11 mouse cellular contexts compared by ENCODE assay signal in the genomic region with DNA sequence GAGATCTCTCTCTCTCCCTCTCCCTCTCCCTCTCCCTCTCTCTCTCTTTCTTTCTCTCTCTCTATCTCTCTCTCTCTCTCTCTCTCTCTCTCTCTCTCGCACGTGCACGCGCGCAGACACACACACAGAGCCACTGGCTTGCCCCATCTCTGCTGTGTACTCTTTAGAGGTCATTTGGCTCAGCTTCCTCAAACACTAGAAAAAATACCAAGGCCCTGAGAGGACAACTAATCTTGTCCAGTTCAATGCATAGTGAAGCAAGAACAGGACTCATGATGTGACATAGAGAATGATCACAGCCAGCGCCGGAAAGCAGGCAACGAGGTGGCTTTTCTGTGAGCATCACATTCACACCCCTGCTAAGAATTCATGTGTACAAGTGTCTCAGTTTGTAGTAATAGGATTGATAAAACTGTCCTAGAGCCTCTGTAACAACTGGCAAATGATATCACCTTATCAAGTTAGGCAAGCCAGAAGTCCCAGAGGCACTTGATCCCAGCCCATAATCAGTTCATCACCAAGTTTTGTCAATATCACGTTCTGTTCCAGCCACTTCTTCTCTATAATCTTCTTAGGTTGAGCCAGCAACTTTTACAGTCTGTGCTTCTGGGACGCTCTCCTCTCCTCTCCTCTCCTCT.
"Had no signal": no experiment of that assay in that cellular context is flagged by ENCODE, and none has a peak within 500 bp of the region (broad histone marks: within the 10 kb centered on the region; RNA-seq: fewer than 3 reads in every experiment).

No protein-coding gene starts in this region.

- H3K27me3 ChIP-seq: intestine, embryonic 15.5 days; kidney, embryonic 15.5 days; limb, embryonic 12.5 days; midbrain, embryonic 15.5 days; stomach, embryonic 15.5 days had no signal

- H3K4me3 ChIP-seq: intestine, embryonic 15.5 days; kidney, embryonic 15.5 days; limb, embryonic 12.5 days; midbrain, embryonic 15.5 days; stomach, embryonic 15.5 days had no signal

- ATAC-seq: intestine, embryonic 15.5 days; midbrain, embryonic 15.5 days had no signal

- H3K9ac ChIP-seq: intestine, embryonic 15.5 days; kidney, embryonic 15.5 days; limb, embryonic 12.5 days; midbrain, embryonic 15.5 days; stomach, embryonic 15.5 days had no signal

- H3K27ac ChIP-seq: intestine, embryonic 15.5 days; kidney, embryonic 15.5 days; limb, embryonic 12.5 days; midbrain, embryonic 15.5 days; stomach, embryonic 15.5 days had no signal

- H3K36me3 ChIP-seq: intestine, embryonic 15.5 days; kidney, embryonic 15.5 days; limb, embryonic 12.5 days; midbrain, embryonic 15.5 days; stomach, embryonic 15.5 days had no signal

- DNase-seq: kidney, adult 2 months; kidney, postnatal 14 days; lung, adult 18-20 months; lung, postnatal 36 days; right cerebral cortex, postnatal 14 days had no signal

- H3K9me3 ChIP-seq: intestine, embryonic 15.5 days; kidney, embryonic 15.5 days; limb, embryonic 12.5 days; midbrain, embryonic 15.5 days; stomach, embryonic 15.5 days had no signal

- H3K4me2 ChIP-seq: intestine, embryonic 15.5 days; kidney, embryonic 15.5 days; limb, embryonic 12.5 days; midbrain, embryonic 11.5 days; midbrain, embryonic 15.5 days; stomach, embryonic 15.5 days had no signal
